Mouse (Mus musculus) lung, postnatal 0 days (tissue): ENCODE data around the gene Tfap2c.

Experiments
- CTCF ChIP-seq: IDR thresholded peaks from 2 replicates; pipeline ENCODE4 v1.5.1; 2016; ENCODE audit warnings: antibody characterized with exemption, mild to moderate bottlenecking
- EP300 ChIP-seq: IDR thresholded peaks from 2 replicates; pipeline ENCODE4 v1.6.1; 2016; ENCODE audit warnings: antibody characterized with exemption, mild to moderate bottlenecking, control low read depth

- TF ChIP-seq EP300 (no peak), CTCF (peak; percentile 81)
These were observed 1.1 kb downstream of the Tfap2c start for GRCm38 (mm10) chr2:172550364-172551080.
